Mouse (Mus musculus): Measurements from ENCODE around the gene Smok3a. TPM values are rescaled to one million over a fixed set of nuclear protein-coding genes. Genes with fewer than 3 reads are reported as not detected.

The Smok3a gene
- polyA plus RNA-seq, 1 experiment from 2014 or later, result not detected

Other genes starting within 250 kb of the Smok3a start
- gene Ppp1r35, start 242.4 kb upstream of the Smok3a start, polyA plus RNA-seq (2015; fragmentation: Nextera tagmentation; extraction: Ambion mirVana), result 34.5 and 39.9 TPM in 2 replicates
- gene Mepce, start 233.6 kb upstream of the Smok3a start, polyA plus RNA-seq (2015; fragmentation: Nextera tagmentation; extraction: Ambion mirVana), result 12.4 and 13.7 TPM in 2 replicates
- gene Zcwpw1, start 233.5 kb upstream of the Smok3a start, polyA plus RNA-seq (2015; fragmentation: Nextera tagmentation; extraction: Ambion mirVana), result 22.4 and 26.1 TPM in 2 replicates
- 0.68 and 1.5 TPM in 2 replicates for gene Pilra, start 185.0 kb upstream of the Smok3a start, polyA plus RNA-seq (2015; fragmentation: Nextera tagmentation; extraction: Ambion mirVana)
- 0.19 TPM in 1 of 2 replicates, not detected in the other for gene Pilrb1, start 163.2 kb upstream of the Smok3a start, polyA plus RNA-seq (2015; fragmentation: Nextera tagmentation; extraction: Ambion mirVana)
- 0.39 and 1.2 TPM in 2 replicates for gene Pilrb2, start 149.4 kb upstream of the Smok3a start, polyA plus RNA-seq (2015; fragmentation: Nextera tagmentation; extraction: Ambion mirVana)
- gene Cyp3a13, start 99.6 kb upstream of the Smok3a start, polyA plus RNA-seq (2015; fragmentation: Nextera tagmentation; extraction: Ambion mirVana), result 0.17 and 0.33 TPM in 2 replicates
- gene Gjc3, start 58.2 kb upstream of the Smok3a start, polyA plus RNA-seq (2015; fragmentation: Nextera tagmentation; extraction: Ambion mirVana), result 0.92 and 1.2 TPM in 2 replicates
- 0.17 TPM in 1 of 2 replicates, not detected in the other for gene Azgp1, start 39.7 kb upstream of the Smok3a start, polyA plus RNA-seq (2015; fragmentation: Nextera tagmentation; extraction: Ambion mirVana)
- not detected in 2 replicates for gene Smok3b, start 168 bp downstream of the Smok3a start, polyA plus RNA-seq (2015; fragmentation: Nextera tagmentation; extraction: Ambion mirVana)
- not detected in 2 replicates for gene Smok3c, start 31.9 kb downstream of the Smok3a start, polyA plus RNA-seq (2015; fragmentation: Nextera tagmentation; extraction: Ambion mirVana)
- gene Zkscan1, start 63.8 kb downstream of the Smok3a start, polyA plus RNA-seq (2015; fragmentation: Nextera tagmentation; extraction: Ambion mirVana), result 16.5 and 17.8 TPM in 2 replicates
- gene Zscan21, start 95.6 kb downstream of the Smok3a start, polyA plus RNA-seq (2015; fragmentation: Nextera tagmentation; extraction: Ambion mirVana), result 54.0 and 58.1 TPM in 2 replicates
- 17.4 and 19.9 TPM in 2 replicates for gene Zfp113, start 134.5 kb downstream of the Smok3a start, polyA plus RNA-seq (2015; fragmentation: Nextera tagmentation; extraction: Ambion mirVana)
- 303 and 321 TPM in 2 replicates for gene Cops6, start 139.8 kb downstream of the Smok3a start, polyA plus RNA-seq (2015; fragmentation: Nextera tagmentation; extraction: Ambion mirVana)
- gene Ap4m1, start 150.7 kb downstream of the Smok3a start, polyA plus RNA-seq (2015; fragmentation: Nextera tagmentation; extraction: Ambion mirVana), result 26.9 and 27.4 TPM in 2 replicates
- gene Mcm7, start 151.2 kb downstream of the Smok3a start, polyA plus RNA-seq (2015; fragmentation: Nextera tagmentation; extraction: Ambion mirVana), result 141 and 142 TPM in 2 replicates
- gene Taf6, start 166.2 kb downstream of the Smok3a start, polyA plus RNA-seq (2015; fragmentation: Nextera tagmentation; extraction: Ambion mirVana), result 77.2 and 87.7 TPM in 2 replicates
- gene Cnpy4, start 166.2 kb downstream of the Smok3a start, polyA plus RNA-seq (2015; fragmentation: Nextera tagmentation; extraction: Ambion mirVana), result 61.1 and 65.6 TPM in 2 replicates
- gene Mblac1, start 173.1 kb downstream of the Smok3a start, polyA plus RNA-seq (2015; fragmentation: Nextera tagmentation; extraction: Ambion mirVana), result 8.5 and 8.6 TPM in 2 replicates
- gene Nxpe5, start 204.6 kb downstream of the Smok3a start, polyA plus RNA-seq (2015; fragmentation: Nextera tagmentation; extraction: Ambion mirVana), result not detected in 2 replicates
- 72.6 and 72.7 TPM in 2 replicates for gene Lamtor4, start 234.2 kb downstream of the Smok3a start, polyA plus RNA-seq (2015; fragmentation: Nextera tagmentation; extraction: Ambion mirVana)
- 7.4 and 7.7 TPM in 2 replicates for gene BC037034, start 242.8 kb downstream of the Smok3a start, polyA plus RNA-seq (2015; fragmentation: Nextera tagmentation; extraction: Ambion mirVana)

All from embryonic facial prominence, embryonic 15.5 days (tissue).